Mouse (Mus musculus) cortical plate, adult 2 months (tissue): Measurements from ENCODE around the gene Smtnl1.

Experiments used
- CTCF ChIP-seq: fragments of 200-500 bp; IDR thresholded peaks from 2 replicates; pipeline ENCODE4 v1.5.1; 2011; ENCODE audit warnings: mild to moderate bottlenecking, control low read depth, low read length; ENCODE audit not compliant: insufficient read depth; ENCODE audit errors: extremely low read depth
- POLR2A ChIP-seq: fragments of 200-500 bp; IDR thresholded peaks from 2 replicates; pipeline ENCODE4 v1.6.1; 2011; ENCODE audit warnings: mild to moderate bottlenecking, low read length, control low read depth; ENCODE audit not compliant: insufficient read depth; ENCODE audit errors: extremely low read depth

DNA sequence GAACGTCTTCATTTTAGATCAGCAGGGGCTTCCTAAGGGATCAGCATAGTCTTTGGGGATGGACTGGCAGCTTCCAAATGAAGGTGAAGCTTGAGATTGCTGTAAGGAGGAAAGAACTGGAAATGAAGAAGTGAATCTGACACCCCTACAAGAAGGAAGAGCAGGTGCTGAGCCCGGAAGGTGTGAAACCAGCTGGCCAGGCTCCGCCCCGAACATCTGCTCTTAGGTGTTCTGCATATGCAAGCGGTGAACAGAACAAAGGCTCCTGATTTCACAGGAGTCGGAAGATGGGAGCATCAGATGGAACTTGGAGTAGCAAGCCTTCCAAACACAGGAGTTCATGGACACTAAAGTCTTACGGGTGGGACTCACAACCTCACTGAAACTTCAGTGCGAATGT lies 14.7 kb upstream of the Smtnl1 start:
- no peak for TF ChIP-seq CTCF
- TF ChIP-seq POLR2A: no peak
